Mouse (Mus musculus) heart, adult 18-20 months (tissue): ENCODE data around the gene Psd. TPM values are rescaled to one million over a fixed set of nuclear protein-coding genes. Genes with fewer than 3 reads are reported as not detected.

ENCODE experiments used
- microRNA-seq, 2 experiments: library from miRNA; unstranded; fragments of <30 nt; microRNA quantifications; one replicate each; pipeline ENCODE4 v1.2.0; 2022
- total RNA-seq, 2 experiments: library from RNA; stranded (reverse); gene quantifications; 2 replicates each; pipeline ENCODE4 v1.2.3; 2021

The Psd gene
- total RNA-seq, 2 experiments from 2014 or later, result 0.51 to 0.60 TPM

Small RNA genes within 50 kb of the gene (microRNA-seq; reads per million reads assigned to microRNA genes)
- 1.9 to 2.7 reads per million in 2 experiments for gene Mir146b

Other genes with a start within 250 kb of the Psd start
- gene Elovl3, start 195.3 kb downstream of the Psd start, total RNA-seq, result 1 to 10 TPM in 1 of 2 experiments, not detected in 1; 5.1 TPM
- 1 to 10 TPM; 1.1 to 1.3 TPM for gene Pitx3, start 178.8 kb downstream of the Psd start, total RNA-seq
- 10 to 100 TPM; 38.4 to 41.8 TPM for gene Gbf1, start 174.6 kb downstream of the Psd start, total RNA-seq
- 10 to 100 TPM; 19.7 to 22.1 TPM for gene Nfkb2, start 22.8 kb downstream of the Psd start, total RNA-seq
- gene Fbxl15, start 1.0 kb upstream of the Psd start, total RNA-seq, result 1 to 10 TPM; 6.5 to 6.9 TPM
- gene Cuedc2, start 11.5 kb upstream of the Psd start, total RNA-seq, result 10 to 100 TPM; 91.4 to 92.1 TPM
- 1 to 10 TPM; 3.7 to 4.0 TPM for gene Mfsd13a, start 14.0 kb upstream of the Psd start, total RNA-seq
- gene 2310034G01Rik, start 23.1 kb upstream of the Psd start, total RNA-seq, result under 1 TPM; 0.69 TPM
- gene Actr1a, start 68.6 kb upstream of the Psd start, total RNA-seq, result 10 to 100 TPM; 86.6 to 89.7 TPM
- 10 to 100 TPM; 10.1 to 11.6 TPM for gene Sufu, start 69.7 kb upstream of the Psd start, total RNA-seq
- gene Trim8, start 174.5 kb upstream of the Psd start, total RNA-seq, result 10 to 100 TPM; 33.9 to 38.8 TPM
- gene Arl3, start 246.0 kb upstream of the Psd start, total RNA-seq, result 10 to 100 TPM; 34.6 to 38.1 TPM
- gene Sfxn2, start 246.2 kb upstream of the Psd start, total RNA-seq, result 1 to 10 TPM; 2.0 to 2.8 TPM